Mouse (Mus musculus) intestine, postnatal 0 days (tissue): Measurements from ENCODE around the gene Tpst2. TPM values are rescaled to one million over a fixed set of nuclear protein-coding genes. Genes with fewer than 3 reads are reported as not detected.

Experiments used
- ATAC-seq: fragments of 200-750 bp; cut with Nextera tagmentation; 2 replicates; pipeline ENCODE4 v1.8.0; 2017; ENCODE audit warnings: mild to moderate bottlenecking, moderate TSS enrichment, moderate library complexity
- H3K27ac ChIP-seq: fragments of 300-500 bp; sonication (generic); 2 replicates; pipeline ENCODE4 v1.5.1; 2014; ENCODE audit warnings: mild to moderate bottlenecking, low read depth, low read length, moderate library complexity
- H3K27me3 ChIP-seq: fragments of 300-500 bp; sonication (generic); replicated peaks from 2 replicates; pipeline ENCODE4 v1.6.1; 2014; ENCODE audit warnings: low read length, mixed read lengths; ENCODE audit not compliant: control insufficient read depth, insufficient read depth
- H3K36me3 ChIP-seq: fragments of 300-500 bp; sonication (generic); 2 replicates; pipeline ENCODE4 v1.6.1; 2014; ENCODE audit warnings: mild to moderate bottlenecking, moderate library complexity; ENCODE audit not compliant: control insufficient read depth, insufficient read depth
- H3K4me1 ChIP-seq: fragments of 300-500 bp; sonication (generic); replicated peaks from 2 replicates; pipeline ENCODE4 v1.6.1; 2014; ENCODE audit warnings: antibody characterized with exemption, low read length, mixed read lengths; ENCODE audit not compliant: control insufficient read depth, insufficient read depth
- H3K4me2 ChIP-seq: fragments of 300-500 bp; sonication (generic); replicated peaks from 2 replicates; pipeline ENCODE4 v1.6.1; 2014; ENCODE audit warnings: low read depth, mild to moderate bottlenecking, moderate library complexity
- H3K4me3 ChIP-seq: fragments of 300-500 bp; sonication (generic); 2 replicates; pipeline ENCODE4 v1.5.1; 2014; ENCODE audit warnings: low read depth, low read length
- H3K9ac ChIP-seq: fragments of 300-500 bp; sonication (generic); 2 replicates; pipeline ENCODE4 v1.6.1; 2014; ENCODE audit warnings: mild to moderate bottlenecking, low read depth, low read length
- H3K9me3 ChIP-seq: fragments of 300-500 bp; sonication (generic); 2 replicates; pipeline ENCODE4 v1.6.1; 2016; ENCODE audit warnings: mixed run types; ENCODE audit not compliant: control insufficient read depth
- CTCF ChIP-seq: sonication (generic); IDR thresholded peaks from 2 replicates; pipeline ENCODE4 v1.5.1; 2016; ENCODE audit warnings: low read depth, mild to moderate bottlenecking, control low read depth, antibody characterized with exemption, moderate library complexity
- WGBS: fragments of 180-500 bp; shearing (Covaris S2); extraction: QIAGEN DNeasy Blood & Tissue Kit; methylation state at CpG from one replicate; pipeline ENCODE4 v1.1.7; 2014; 5-methylcytosine and 5-hydroxymethylcytosine counted together
- polyA plus RNA-seq: library from polyadenylated mRNA; unstranded; fragments of >200 nt; fragmentation: Nextera tagmentation; extraction: Ambion mirVana; gene quantifications from 2 replicates; pipeline ENCODE4 v1.2.1, GENCODE M21; 2015

The Tpst2 gene
- polyA plus RNA-seq, 1 experiment from 2014 or later = 45.3 TPM

GRCm38 (mm10) chr5:112346211-112346965 is 69.9 kb downstream of the Tpst2 start:
- Histone ChIP-seq H3K36me3 (peaks cover 49% of the 10 kb centered on the region), H3K9me3 (no peaks in the 10 kb centered on the region), H3K4me3 (no peak overlapping the region; the same call in 1 of the 2 replicates), H3K4me2 (peak overlapping the region; percentile 51), H3K4me1 (peaks cover 3% of the 10 kb centered on the region; the same call in 1 of the 2 replicates), H3K9ac (no peak overlapping the region), H3K27ac (no peak overlapping the region), H3K27me3 (no peaks in the 10 kb centered on the region)
- 72% methylated on average over 16 of the region's 16 CpGs for WGBS
- ATAC-seq = no peak
- no peak for TF ChIP-seq CTCF

GRCm38 (mm10) chr5:112349169-112349568 is 72.7 kb downstream of the Tpst2 start:
- no peak for ATAC-seq
- H3K9ac ChIP-seq = no peak overlapping the region
- no peak overlapping the region for H3K4me2 ChIP-seq
- H3K4me1 ChIP-seq = no peaks in the 10 kb centered on the region
- H3K36me3 ChIP-seq = peaks cover 66% of the 10 kb centered on the region
- 84% methylated on average over 8 of the region's 8 CpGs for WGBS
- no peaks in the 10 kb centered on the region for H3K9me3 ChIP-seq
- TF ChIP-seq CTCF = no peak
- H3K27ac ChIP-seq = no peak overlapping the region
- no peaks in the 10 kb centered on the region for H3K27me3 ChIP-seq
- no peak overlapping the region for H3K4me3 ChIP-seq

DNA sequence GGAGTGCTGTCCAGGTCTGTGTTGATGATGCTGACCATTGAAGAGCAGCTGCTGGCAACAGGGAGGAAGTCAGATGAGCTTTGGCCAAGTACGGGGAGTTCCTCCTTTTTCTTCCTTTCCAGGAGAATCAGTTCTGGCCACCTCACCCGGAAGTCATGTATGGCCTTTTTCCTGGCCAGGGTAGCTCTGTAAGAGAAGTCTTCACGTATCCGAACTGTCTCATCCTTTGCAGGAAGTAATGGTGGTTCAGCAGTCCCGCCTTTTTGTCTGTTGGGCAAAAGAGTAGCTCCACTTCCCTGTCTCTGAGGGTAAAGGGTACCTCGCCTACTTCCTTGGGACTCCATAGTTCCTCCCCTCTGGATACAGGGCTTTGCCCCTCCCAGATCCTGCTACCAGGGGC is 79.0 kb downstream of the Tpst2 start:
- H3K4me2 ChIP-seq = no peak overlapping the region
- no peaks in the 10 kb centered on the region for H3K27me3 ChIP-seq
- H3K4me3 ChIP-seq = no peak overlapping the region
- WGBS = 70% methylated on average over 6 of the region's 6 CpGs
- no peaks in the 10 kb centered on the region for H3K9me3 ChIP-seq
- H3K4me1 ChIP-seq = no peaks in the 10 kb centered on the region
- peak overlapping the region; percentile 35; the same call in 1 of the 2 replicates for H3K27ac ChIP-seq
- H3K36me3 ChIP-seq = peaks cover 50% of the 10 kb centered on the region
- no peak for TF ChIP-seq CTCF
- H3K9ac ChIP-seq = no peak overlapping the region
- 0 out of 2 replicates have a peak, but pooled peaks have one; percentile 5 for ATAC-seq

DNA sequence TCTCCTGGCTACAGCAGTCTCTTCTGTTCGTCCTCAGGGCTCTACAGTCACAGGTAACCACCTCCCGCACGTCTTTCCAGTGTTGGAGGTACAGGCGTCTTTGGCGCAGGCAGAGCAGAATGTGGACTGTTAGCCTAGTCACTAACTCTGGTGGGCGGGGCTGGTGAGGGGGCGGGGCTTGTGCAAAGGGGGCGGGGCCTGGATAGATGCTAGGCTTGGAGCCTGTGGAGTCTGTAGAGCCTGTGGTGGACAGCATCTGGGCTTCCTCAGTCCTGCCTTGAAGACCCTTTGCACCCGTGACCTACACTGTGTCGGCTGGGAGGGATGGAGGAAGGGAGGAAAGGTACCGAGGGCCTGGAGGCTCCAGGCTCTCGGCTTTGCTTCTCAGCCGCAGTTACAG is 79.4 kb downstream of the Tpst2 start, which contains the start of gene Gm6583:
Gene Gm6583, minus strand, starts transcription at position 124 of the 400 bp plus-strand sequence.
- H3K27me3 ChIP-seq = no peaks in the 10 kb centered on the region
- peaks cover 46% of the 10 kb centered on the region for H3K36me3 ChIP-seq
- H3K4me3 ChIP-seq = no peak within 1 kb of the TSS
- H3K4me1 ChIP-seq = no peaks in the 10 kb centered on the region
- WGBS = 56% methylated on average over 13 of the region's 13 CpGs
- H3K27ac ChIP-seq = peak within 1 kb of the TSS; percentile 35; the same call in 1 of the 2 replicates
- H3K4me2 ChIP-seq = no peak within 1 kb of the TSS
- H3K9ac ChIP-seq = no peak within 1 kb of the TSS
- no peak for TF ChIP-seq CTCF
- 0 out of 2 replicates have a peak, but pooled peaks have one; percentile 21 for ATAC-seq
- no peaks in the 10 kb centered on the region for H3K9me3 ChIP-seq

- no peak for TF ChIP-seq CTCF
- WGBS = 89% methylated on average over 9 of the region's 9 CpGs
- H3K9me3 ChIP-seq = no peaks in the 10 kb centered on the region
- H3K4me3 ChIP-seq = no peak overlapping the region
- H3K4me1 ChIP-seq = no peaks in the 10 kb centered on the region
- H3K9ac ChIP-seq = no peak overlapping the region
- no peak for ATAC-seq
- H3K4me2 ChIP-seq = no peak overlapping the region
- no peaks in the 10 kb centered on the region for H3K27me3 ChIP-seq
- H3K27ac ChIP-seq = no peak overlapping the region
- peaks cover 42% of the 10 kb centered on the region for H3K36me3 ChIP-seq
Measured at GRCm38 (mm10) chr5:112356322-112356721, 79.8 kb downstream of the Tpst2 start.

- 87% methylated on average over 4 of the region's 4 CpGs for WGBS
- no peak overlapping the region for H3K9ac ChIP-seq
- no peak for TF ChIP-seq CTCF
- no peak for ATAC-seq
- no peak overlapping the region for H3K4me2 ChIP-seq
- H3K4me1 ChIP-seq = no peaks in the 10 kb centered on the region
- peak overlapping the region; percentile 58 for H3K27ac ChIP-seq
- H3K36me3 ChIP-seq = peaks cover 49% of the 10 kb centered on the region
- no peaks in the 10 kb centered on the region for H3K9me3 ChIP-seq
- no peaks in the 10 kb centered on the region for H3K27me3 ChIP-seq
- H3K4me3 ChIP-seq = no peak overlapping the region
Measured at GRCm38 (mm10) chr5:112359520-112359919, 83.0 kb downstream of the Tpst2 start.
